ENCODE assay signal across 28 mouse cellular contexts in genomic region chr1:107025886-107026285, GRCm38 (mm10). TPM values are rescaled to one million over a fixed set of nuclear protein-coding genes. Genes with fewer than 3 reads are reported as not detected.
"Had no signal": no experiment of that assay in that cellular context is flagged by ENCODE, and none has a peak within 500 bp of the region (broad histone marks: within the 10 kb centered on the region; RNA-seq: fewer than 3 reads in every experiment).

No protein-coding gene starts in this region.

- H3K27ac ChIP-seq: liver, embryonic 15.5 days; lung, embryonic 15.5 days; macrophage; midbrain, embryonic 13.5 days; midbrain, embryonic 15.5 days; neural tube, embryonic 12.5 days had no signal

- H3K4me2 ChIP-seq: liver, embryonic 15.5 days; lung, embryonic 15.5 days; midbrain, embryonic 11.5 days; midbrain, embryonic 13.5 days; midbrain, embryonic 15.5 days; neural tube, embryonic 12.5 days had no signal

- H3K27me3 ChIP-seq: liver, embryonic 15.5 days; lung, embryonic 15.5 days; megakaryocyte, embryonic 14.5 days; midbrain, embryonic 13.5 days; midbrain, embryonic 15.5 days; neural tube, embryonic 12.5 days had no signal

- DNase-seq: liver, postnatal 0 days; lung, adult 2 months; lung, postnatal 14 days; lung, postnatal 36 days; right cerebral cortex, postnatal 14 days; right cerebral cortex, postnatal 4 days; spleen, adult 18-20 months; thymus, adult 18-20 months; thymus, postnatal 14 days; thymus, postnatal 4 days had no signal

- H3K4me3 ChIP-seq: liver, embryonic 15.5 days; lung, embryonic 15.5 days; megakaryocyte, embryonic 14.5 days; midbrain, embryonic 13.5 days; midbrain, embryonic 15.5 days; neural tube, embryonic 12.5 days had no signal

- H3K9ac ChIP-seq: liver, embryonic 15.5 days; liver, postnatal 0 days; lung, embryonic 15.5 days; midbrain, embryonic 13.5 days; midbrain, embryonic 15.5 days; neural tube, embryonic 12.5 days had no signal

- H3K4me1 ChIP-seq: liver, embryonic 15.5 days; lung, embryonic 15.5 days; megakaryocyte, embryonic 14.5 days; midbrain, embryonic 13.5 days; midbrain, embryonic 15.5 days; neural tube, embryonic 12.5 days had no signal

- H3K36me3 ChIP-seq: liver, embryonic 15.5 days; lung, embryonic 15.5 days; midbrain, embryonic 13.5 days; midbrain, embryonic 15.5 days; neural tube, embryonic 12.5 days had no signal

- H3K9me3 ChIP-seq: liver, embryonic 15.5 days; lung, embryonic 15.5 days; midbrain, embryonic 13.5 days; midbrain, embryonic 15.5 days; neural tube, embryonic 12.5 days had no signal

- ATAC-seq: liver, postnatal 0 days; lung, postnatal 0 days; midbrain, embryonic 13.5 days; midbrain, embryonic 15.5 days had no signal

RNA-seq across cellular contexts. Expression of gene Serpinb3a, which starts 26.2 kb away (rescaled TPM):
- total RNA-seq: monocyte, adult 5-6 weeks; neutrophil, adult 5-6 weeks had no signal
- polyA plus RNA-seq: liver, embryonic 15.5 days; liver, postnatal 0 days; lung, postnatal 0 days; macrophage; midbrain, embryonic 11.5 days; midbrain, embryonic 13.5 days; midbrain, embryonic 15.5 days; midbrain, postnatal 0 days; neural tube, embryonic 12.5 days; neural tube, embryonic 14.5 days; small intestine, adult 2 months; urinary bladder, adult 2 months had no signal

RNA-seq across cellular contexts. Expression of gene Serpinb13, which starts 45.1 kb away (rescaled TPM):
- total RNA-seq: midbrain, postnatal 0 days; monocyte, adult 5-6 weeks; neutrophil, adult 5-6 weeks had no signal
- polyA plus RNA-seq: liver, embryonic 15.5 days; liver, postnatal 0 days; lung, embryonic 15.5 days; lung, postnatal 0 days; macrophage; midbrain, embryonic 11.5 days; midbrain, embryonic 13.5 days; midbrain, embryonic 15.5 days; midbrain, postnatal 0 days; neural tube, embryonic 12.5 days; neural tube, embryonic 14.5 days; small intestine, adult 2 months; stomach, embryonic 14.5 days; urinary bladder, adult 2 months had no signal

RNA-seq across cellular contexts. Expression of gene Serpinb3d, which starts 57.4 kb away (rescaled TPM):
- total RNA-seq: midbrain, postnatal 0 days; monocyte, adult 5-6 weeks; neutrophil, adult 5-6 weeks had no signal
- polyA plus RNA-seq: liver, embryonic 15.5 days; liver, postnatal 0 days; lung, adult 2 months; lung, embryonic 15.5 days; lung, postnatal 0 days; macrophage; midbrain, embryonic 11.5 days; midbrain, embryonic 13.5 days; midbrain, embryonic 15.5 days; midbrain, postnatal 0 days; neural tube, embryonic 12.5 days; neural tube, embryonic 14.5 days; small intestine, adult 2 months; stomach, embryonic 14.5 days; stomach, embryonic 16.5 days; thymus, postnatal 0 days; urinary bladder, adult 2 months had no signal
